Mouse (Mus musculus) midbrain, embryonic 12.5 days (tissue): ENCODE measurements around the gene Cuedc2. TPM values are rescaled to one million over a fixed set of nuclear protein-coding genes. Genes with fewer than 3 reads are reported as not detected.

Experiments
- ATAC-seq: fragments of 200-750 bp; cut with Nextera tagmentation; 2 replicates; pipeline ENCODE4 v1.8.0; 2017; ENCODE audit warnings: low read depth, moderate TSS enrichment, moderate library complexity; ENCODE audit not compliant: low FRiP score
- H3K27ac ChIP-seq: fragments of 300-500 bp; sonication (generic); replicated peaks from 2 replicates; pipeline ENCODE4 v1.5.1; 2016; ENCODE audit warnings: mild to moderate bottlenecking
- H3K27me3 ChIP-seq: fragments of 300-500 bp; sonication (generic); 2 replicates; pipeline ENCODE4 v1.6.1; 2016; ENCODE audit warnings: mild to moderate bottlenecking
- H3K36me3 ChIP-seq: fragments of 300-500 bp; sonication (generic); 2 replicates; pipeline ENCODE4 v1.6.1; 2016
- H3K4me1 ChIP-seq: fragments of 300-500 bp; sonication (generic); 2 replicates; pipeline ENCODE4 v1.6.1; 2016
- H3K4me2 ChIP-seq: fragments of 300-500 bp; sonication (generic); replicated peaks from 2 replicates; pipeline ENCODE4 v1.6.1; 2016; ENCODE audit warnings: mild to moderate bottlenecking, moderate library complexity
- H3K4me3 ChIP-seq: fragments of 300-500 bp; sonication (generic); 2 replicates; pipeline ENCODE4 v1.5.1; 2016; ENCODE audit warnings: mild to moderate bottlenecking
- H3K9ac ChIP-seq: fragments of 300-500 bp; sonication (generic); replicated peaks from 2 replicates; pipeline ENCODE4 v1.6.1; 2016; ENCODE audit warnings: mild to moderate bottlenecking, moderate library complexity
- H3K9me3 ChIP-seq: fragments of 300-500 bp; sonication (generic); 2 replicates; pipeline ENCODE4 v1.6.1; 2016; ENCODE audit warnings: mild to moderate bottlenecking
- WGBS: fragments of 180-500 bp; shearing (Covaris S2); methylation state at CpG from one replicate; pipeline ENCODE4 v1.1.7; 2016; 5-methylcytosine and 5-hydroxymethylcytosine counted together
- polyA plus RNA-seq: library from polyadenylated mRNA; unstranded; fragments of >200 nt; fragmentation: Nextera tagmentation; extraction: Ambion mirVana; gene quantifications from 2 replicates; pipeline ENCODE4 v1.2.1, GENCODE M21; 2016

The Cuedc2 gene
- polyA plus RNA-seq, 1 experiment from 2014 or later, result 237 TPM

- Histone ChIP-seq H3K9me3 (no peaks in the 10 kb centered on the region), H3K36me3 (no peaks in the 10 kb centered on the region), H3K4me3 (peak overlapping the region; percentile 40), H3K4me2 (peak overlapping the region; percentile 66), H3K27ac (no peak overlapping the region), H3K4me1 (peaks cover 26% of the 10 kb centered on the region), H3K27me3 (peaks cover 82% of the 10 kb centered on the region), H3K9ac (peak overlapping the region; percentile 55; the same call in 1 of the 2 replicates)
- 1% methylated on average over 47 of the region's 47 CpGs for WGBS
- ATAC-seq, result peak; percentile 21; the same call in 1 of the 2 replicates
Observed at GRCm38 (mm10) chr19:46308706-46309435, 29.6 kb downstream of the Cuedc2 start.

GRCm38 (mm10) chr19:46308303-46308702 lies 30.2 kb downstream of the Cuedc2 start:
- ATAC-seq, result no peak
- WGBS, result 53% methylated on average over 16 of the region's 16 CpGs
- H3K27me3 ChIP-seq, result peaks cover 76% of the 10 kb centered on the region
- H3K9me3 ChIP-seq, result no peaks in the 10 kb centered on the region
- H3K4me2 ChIP-seq, result peak overlapping the region; percentile 66
- H3K4me1 ChIP-seq, result peaks cover 27% of the 10 kb centered on the region
- H3K9ac ChIP-seq, result no peak overlapping the region
- H3K4me3 ChIP-seq, result peak overlapping the region; percentile 40; the same call in 1 of the 2 replicates
- H3K27ac ChIP-seq, result no peak overlapping the region
- H3K36me3 ChIP-seq, result no peaks in the 10 kb centered on the region

- no peak for ATAC-seq
- Histone ChIP-seq H3K4me2 (no peak overlapping the region), H3K9me3 (no peaks in the 10 kb centered on the region), H3K9ac (no peak overlapping the region), H3K27me3 (peaks cover 71% of the 10 kb centered on the region), H3K36me3 (no peaks in the 10 kb centered on the region), H3K27ac (no peak overlapping the region), H3K4me1 (peaks cover 27% of the 10 kb centered on the region), H3K4me3 (no peak overlapping the region)
- 76% methylated on average over 16 of the region's 16 CpGs for WGBS
Observed at GRCm38 (mm10) chr19:46307781-46308180, 30.7 kb downstream of the Cuedc2 start.

GRCm38 (mm10) chr19:46306751-46307289 lies 31.7 kb downstream of the Cuedc2 start:
- Histone ChIP-seq H3K4me2 (no peak overlapping the region), H3K4me1 (peaks cover 27% of the 10 kb centered on the region), H3K4me3 (no peak overlapping the region), H3K36me3 (no peaks in the 10 kb centered on the region), H3K9ac (no peak overlapping the region), H3K27ac (no peak overlapping the region), H3K9me3 (no peaks in the 10 kb centered on the region), H3K27me3 (peaks cover 66% of the 10 kb centered on the region)
- 89% methylated on average over 9 of the region's 9 CpGs for WGBS
- no peak for ATAC-seq

- Histone ChIP-seq H3K27ac (no peak overlapping the region), H3K4me3 (0 out of 2 replicates have a peak overlapping the region, but pooled peaks have one; percentile 57), H3K9me3 (no peaks in the 10 kb centered on the region), H3K36me3 (no peaks in the 10 kb centered on the region), H3K9ac (peak overlapping the region; percentile 57; the same call in 1 of the 2 replicates), H3K4me1 (peaks cover 27% of the 10 kb centered on the region), H3K4me2 (peak overlapping the region; percentile 91), H3K27me3 (peaks cover 60% of the 10 kb centered on the region)
- WGBS, result 56% methylated on average over 5 of the region's 5 CpGs
- ATAC-seq, result no peak
Observed at GRCm38 (mm10) chr19:46306268-46306610, 32.3 kb downstream of the Cuedc2 start.

- H3K27me3 ChIP-seq, result peaks cover 54% of the 10 kb centered on the region
- H3K9ac ChIP-seq, result peak overlapping the region; percentile 57
- WGBS, result under 1% methylated on average over 40 of the region's 43 CpGs
- peaks cover 27% of the 10 kb centered on the region for H3K4me1 ChIP-seq
- H3K4me3 ChIP-seq, result peak overlapping the region; percentile 57
- H3K4me2 ChIP-seq, result peak overlapping the region; percentile 91
- ATAC-seq, result peak; percentile 46
- no peaks in the 10 kb centered on the region for H3K9me3 ChIP-seq
- H3K36me3 ChIP-seq, result no peaks in the 10 kb centered on the region
- no peak overlapping the region for H3K27ac ChIP-seq
Observed at GRCm38 (mm10) chr19:46305432-46306267, 32.9 kb downstream of the Cuedc2 start.

- WGBS, result under 1% methylated on average over 34 of the region's 34 CpGs
- Histone ChIP-seq H3K27ac (peak overlapping the region; percentile 49; the same call in 1 of the 2 replicates), H3K9me3 (no peaks in the 10 kb centered on the region), H3K27me3 (peaks cover 47% of the 10 kb centered on the region), H3K9ac (peak overlapping the region; percentile 57), H3K36me3 (no peaks in the 10 kb centered on the region), H3K4me2 (peak overlapping the region; percentile 91), H3K4me3 (peak overlapping the region; percentile 57), H3K4me1 (peaks cover 27% of the 10 kb centered on the region)
- peak; percentile 24 for ATAC-seq
Observed at GRCm38 (mm10) chr19:46304908-46305333, 33.6 kb downstream of the Cuedc2 start.

- Histone ChIP-seq H3K4me3 (peak within 1 kb of the TSS; percentile 57), H3K9me3 (no peaks in the 10 kb centered on the region), H3K27ac (peak within 1 kb of the TSS; percentile 49; the same call in 1 of the 2 replicates), H3K27me3 (peaks cover 41% of the 10 kb centered on the region), H3K9ac (peak within 1 kb of the TSS; percentile 57), H3K36me3 (no peaks in the 10 kb centered on the region), H3K4me2 (peak within 1 kb of the TSS; percentile 91), H3K4me1 (peaks cover 27% of the 10 kb centered on the region)
- under 1% methylated on average over 39 of the region's 39 CpGs for WGBS
- ATAC-seq, result peak; percentile 77
Observed at GRCm38 (mm10) chr19:46304216-46304841, 34.2 kb downstream of the Cuedc2 start, which contains the start of gene Nfkb2. Nfkb2 (plus strand) TSS chr19:46304320.

GRCm38 (mm10) chr19:46303251-46304215 lies 35.0 kb downstream of the Cuedc2 start:
- H3K9ac ChIP-seq, result no peak overlapping the region; the same call in 1 of the 2 replicates

GRCm38 (mm10) chr19:46302551-46302950 lies 36.0 kb downstream of the Cuedc2 start:
- no peak for ATAC-seq
- no peak overlapping the region for H3K9ac ChIP-seq
- WGBS, result 92% methylated on average over 4 of the region's 4 CpGs

More at GRCm38 (mm10) chr19:46303251-46304215, 35.0 kb downstream of the Cuedc2 start:
- ATAC-seq, result no peak
- H3K27ac ChIP-seq, result no peak overlapping the region
- peaks cover 23% of the 10 kb centered on the region for H3K4me1 ChIP-seq
- no peaks in the 10 kb centered on the region for H3K9me3 ChIP-seq
- 58% methylated on average over 18 of the region's 18 CpGs for WGBS
- peak overlapping the region; percentile 91 for H3K4me2 ChIP-seq
- H3K4me3 ChIP-seq, result peak overlapping the region; percentile 57
- peaks cover 36% of the 10 kb centered on the region for H3K27me3 ChIP-seq
- no peaks in the 10 kb centered on the region for H3K36me3 ChIP-seq

More at GRCm38 (mm10) chr19:46302551-46302950, 36.0 kb downstream of the Cuedc2 start:
- Histone ChIP-seq H3K36me3 (no peaks in the 10 kb centered on the region), H3K4me3 (no peak overlapping the region), H3K4me1 (peaks cover 23% of the 10 kb centered on the region), H3K27me3 (peaks cover 26% of the 10 kb centered on the region), H3K4me2 (no peak overlapping the region), H3K27ac (no peak overlapping the region), H3K9me3 (no peaks in the 10 kb centered on the region)
